Mouse (Mus musculus): Measurements from ENCODE around the gene Acbd5. TPM values are rescaled to one million over a fixed set of nuclear protein-coding genes. Genes with fewer than 3 reads are reported as not detected.

Acbd5 gene
- total and polyA plus RNA-seq, 3 experiments = 6.3 to 6.5 TPM; not detected in 1

DNA sequence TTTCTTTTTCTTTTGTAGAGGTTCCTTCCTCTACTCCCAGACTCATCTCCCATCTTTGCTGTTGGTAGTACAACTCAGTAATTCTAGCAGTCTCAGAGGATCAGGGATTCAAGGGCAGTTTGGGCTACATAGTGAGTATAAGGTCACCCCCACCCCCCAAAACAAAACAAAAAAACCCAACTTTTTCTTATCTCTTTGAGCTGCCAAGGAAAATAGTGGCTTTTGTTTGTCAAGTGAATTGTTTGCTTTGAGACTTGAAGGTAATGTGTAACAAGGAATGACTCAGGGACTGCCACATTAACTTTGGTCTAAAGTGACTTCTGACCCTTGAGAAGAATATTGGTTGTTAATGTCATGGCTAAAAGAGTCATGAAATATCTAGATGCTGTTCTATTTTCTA is 7.9 kb downstream of the Acbd5 start:
- TF ChIP-seq GABPA (IDR thresholded peaks at IDR 0.05; ENCODE audit: low read depth, low read length) (no peak), TBP (IDR thresholded peaks at IDR 0.05; ENCODE audit: low read depth, low read length) (no peak), GATA1 (IDR thresholded peaks at IDR 0.05; ENCODE audit: low read depth, low read length) (no peak), USF2 (IDR thresholded peaks at IDR 0.05; ENCODE audit: borderline replicate concordance in 1 of 2, insufficient read depth in 1 of 2, low read depth in 1 of 2, low read length in 2 of 2) (no peak), MAFK (IDR thresholded peaks at IDR 0.05; ENCODE audit: borderline replicate concordance, low read depth, low read length) (no peak), RAD21 (IDR thresholded peaks at IDR 0.05; ENCODE audit: low read depth, low read length) (no peak), ZKSCAN1 (IDR thresholded peaks at IDR 0.05; ENCODE audit: low read depth, low read length) (no peak), ZNF384 (IDR thresholded peaks at IDR 0.05; ENCODE audit: low read depth, low read length) (no peak), MAZ (IDR thresholded peaks at IDR 0.05; ENCODE audit: low read depth, low read length) (no peak), NELFE (IDR thresholded peaks at IDR 0.05; ENCODE audit: low read depth, low read length) (no peak), ZMIZ1 (IDR thresholded peaks at IDR 0.05; ENCODE audit: low read depth, low read length) (no peak), TCF12 (IDR thresholded peaks at IDR 0.05; ENCODE audit: low read depth, low read length) (no peak)
- H3K79me2 ChIP-seq (ENCODE audit: control insufficient read depth, insufficient read depth, low read length, poor library complexity) = no peaks in the 10 kb centered on the region; the same call in 1 of the 2 replicates
- no peaks in the 10 kb centered on the region for H3K27me3 ChIP-seq (ENCODE audit: control insufficient read depth in 1 of 2, insufficient read depth in 2 of 2, low read length in 2 of 2)
- H3K4me1 ChIP-seq (ENCODE audit: control insufficient read depth in 1 of 2, insufficient read depth in 2 of 2, low read length in 2 of 2) = no peaks in the 10 kb centered on the region
- no peak overlapping the region for H3K27ac ChIP-seq (ENCODE audit: control insufficient read depth, low read depth, low read length)
- no peak for DNase-seq (ENCODE audit: low read depth, low spot score)
- H3K9me3 ChIP-seq (replicated peaks; ENCODE audit: insufficient read depth, low read length) = no peaks in the 10 kb centered on the region
- H3K36me3 ChIP-seq (ENCODE audit: control insufficient read depth in 1 of 2, insufficient read depth in 2 of 2, low read length in 2 of 2) = no peaks in the 10 kb centered on the region; a peak in 3 of 4 replicates
- H3K4me3 ChIP-seq (ENCODE audit: control insufficient read depth in 1 of 2, insufficient read depth in 1 of 2, low read depth in 2 of 2, low read length in 2 of 2) = no peak overlapping the region
- H3K9ac ChIP-seq (ENCODE audit: control insufficient read depth, low read depth, low read length, poor library complexity, severe bottlenecking) = no peak overlapping the region

DNA sequence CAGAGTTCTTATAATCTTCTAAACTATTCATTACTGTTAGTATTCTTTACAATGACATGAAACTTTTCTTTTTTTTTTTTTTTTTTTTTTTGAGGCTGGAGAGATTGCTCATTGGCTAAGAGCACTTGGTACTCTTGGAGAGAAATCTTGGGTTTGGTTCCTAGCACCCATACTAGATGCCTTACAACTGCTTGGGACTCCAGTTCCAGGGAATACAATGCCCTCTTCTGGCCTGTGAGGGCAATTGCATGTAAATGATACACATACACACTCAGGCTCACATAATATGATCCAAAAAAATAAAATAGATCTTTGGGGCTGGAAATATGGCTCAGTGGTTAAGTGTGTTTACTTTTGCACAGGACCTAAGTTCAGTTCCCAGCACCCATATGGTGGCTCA is 8.8 kb downstream of the Acbd5 start:
- Histone ChIP-seq H3K4me1 (ENCODE audit: control insufficient read depth in 1 of 2, insufficient read depth in 2 of 2, low read length in 2 of 2) (0 out of 4 replicates have a peak, but pooled peaks cover 0 to 4% of the 10 kb centered on the region in 2 experiments), H3K79me2 (ENCODE audit: control insufficient read depth, insufficient read depth, low read length, poor library complexity) (no peaks in the 10 kb centered on the region; the same call in 1 of the 2 replicates), H3K9ac (ENCODE audit: control insufficient read depth, low read depth, low read length, poor library complexity, severe bottlenecking) (no peak overlapping the region), H3K27me3 (ENCODE audit: control insufficient read depth in 1 of 2, insufficient read depth in 2 of 2, low read length in 2 of 2) (no peaks in the 10 kb centered on the region), H3K27ac (ENCODE audit: control insufficient read depth, low read depth, low read length) (no peak overlapping the region), H3K36me3 (ENCODE audit: control insufficient read depth in 1 of 2, insufficient read depth in 2 of 2, low read length in 2 of 2) (no peaks in the 10 kb centered on the region; a peak in 3 of 4 replicates), H3K4me3 (ENCODE audit: control insufficient read depth in 1 of 2, insufficient read depth in 1 of 2, low read depth in 2 of 2, low read length in 2 of 2) (no peak overlapping the region), H3K9me3 (replicated peaks; ENCODE audit: insufficient read depth, low read length) (no peaks in the 10 kb centered on the region)
- DNase-seq (ENCODE audit: low read depth, low spot score) = peak; percentile 32
- TF ChIP-seq SMC3 (IDR thresholded peaks at IDR 0.05; ENCODE audit: low read depth, low read length) (peak; percentile 31), CTCF (IDR thresholded peaks at IDR 0.05 in 2 of 3, conservative IDR thresholded peaks at IDR 0.05 in 1 of 3; ENCODE audit: control insufficient read depth in 1 of 3, insufficient read depth in 1 of 3, low read depth in 2 of 3, low read length in 3 of 3, poor library complexity in 1 of 3, severe bottlenecking in 1 of 3) (peak; percentile 25 to 45 (median 37); a peak in 5 of 6 replicates), ELF1 (IDR thresholded peaks at IDR 0.05; ENCODE audit: low read depth, low read length) (no peak), RAD21 (IDR thresholded peaks at IDR 0.05; ENCODE audit: low read depth, low read length) (peak; percentile 31)

All from MEL (cell line).